Mouse (Mus musculus) small intestine, adult 2 months (tissue): ENCODE data around the gene Klf3. TPM values are rescaled to one million over a fixed set of nuclear protein-coding genes. Genes with fewer than 3 reads are reported as not detected.

Experiments
- H3K27ac ChIP-seq: fragments of 200-500 bp; 2 replicates; pipeline ENCODE4 v1.5.1; 2012; ENCODE audit warnings: low read depth, low read length, control low read depth, inconsistent platforms; ENCODE audit not compliant: insufficient read depth
- H3K27me3 ChIP-seq: fragments of 200-500 bp; 2 replicates; pipeline ENCODE4 v1.6.1; 2012; ENCODE audit warnings: mild to moderate bottlenecking, moderate library complexity, low read length, inconsistent platforms; ENCODE audit not compliant: control insufficient read depth, insufficient read depth
- H3K36me3 ChIP-seq: fragments of 200-500 bp; 2 replicates; pipeline ENCODE4 v1.6.1; 2012; ENCODE audit warnings: mild to moderate bottlenecking, low read length, control low read depth, inconsistent platforms; ENCODE audit not compliant: control insufficient read depth, insufficient read depth
- H3K4me1 ChIP-seq: fragments of 200-500 bp; 2 replicates; pipeline ENCODE4 v1.6.1; 2012; ENCODE audit warnings: low read length, inconsistent platforms, mixed read lengths; ENCODE audit not compliant: control insufficient read depth, insufficient read depth, insufficient read length
- H3K4me3 ChIP-seq: fragments of 200-500 bp; 2 replicates; pipeline ENCODE4 v1.5.1; 2012; ENCODE audit warnings: low read depth, mild to moderate bottlenecking, control low read depth, inconsistent platforms, low read length, moderate library complexity
- CTCF ChIP-seq: fragments of 200-500 bp; IDR thresholded peaks from 2 replicates; pipeline ENCODE4 v1.5.1; 2012; ENCODE audit warnings: low read depth, mild to moderate bottlenecking, control low read depth, inconsistent platforms, low read length, moderate library complexity, mixed read lengths; ENCODE audit not compliant: insufficient replicate concordance, insufficient read length; ENCODE audit errors: extremely low read depth
- POLR2A ChIP-seq: fragments of 200-500 bp; IDR thresholded peaks from 2 replicates; pipeline ENCODE4 v1.6.1; 2012; ENCODE audit warnings: low read depth, mild to moderate bottlenecking, control low read depth, inconsistent platforms, low read length, moderate library complexity
- WGBS: fragments of 180-500 bp; shearing (Covaris S2); methylation state at CpG from one replicate; pipeline ENCODE4 v1.1.7; 2018; 5-methylcytosine and 5-hydroxymethylcytosine counted together
- polyA plus RNA-seq: library from polyadenylated mRNA; depleted of rRNA; stranded (reverse); fragments of >200 nt; gene quantifications from 2 replicates; pipeline ENCODE4 v1.2.3, GENCODE M21; 2012; rRNA removed

The Klf3 gene
- 52.4 and 170 TPM in 2 replicates for polyA plus RNA-seq

GRCm38 (mm10) chr5:64802795-64803719 is at the start of gene Klf3:
Gene Klf3, plus strand, starts transcription at chr5:64803388.
- H3K27me3 ChIP-seq: no peaks in the 10 kb centered on the region
- peak within 1 kb of the TSS; percentile 99 for H3K4me3 ChIP-seq
- peak within 1 kb of the TSS; percentile 100 for H3K27ac ChIP-seq
- H3K36me3 ChIP-seq: peaks cover 2% of the 10 kb centered on the region; the same call in 1 of the 2 replicates
- TF ChIP-seq POLR2A (peak; percentile 95), CTCF (no peak)
- H3K4me1 ChIP-seq: peaks cover 25% of the 10 kb centered on the region
- under 1% methylated on average over 94 of the region's 116 CpGs for WGBS

- Histone ChIP-seq H3K4me1 (no peaks in the 10 kb centered on the region), H3K36me3 (no peaks in the 10 kb centered on the region), H3K4me3 (no peak overlapping the region), H3K27me3 (no peaks in the 10 kb centered on the region), H3K27ac (no peak overlapping the region)
- WGBS: 91% methylated on average over 4 of the region's 4 CpGs
- TF ChIP-seq CTCF: no peak
- TF ChIP-seq POLR2A: no peak
These were observed 40.9 kb upstream of the Klf3 start for GRCm38 (mm10) chr5:64762295-64762694.

- Histone ChIP-seq H3K27me3 (no peaks in the 10 kb centered on the region), H3K4me3 (no peak overlapping the region), H3K27ac (no peak overlapping the region), H3K36me3 (no peaks in the 10 kb centered on the region), H3K4me1 (no peaks in the 10 kb centered on the region)
- TF ChIP-seq POLR2A (no peak), CTCF (no peak)
These were observed 38.7 kb upstream of the Klf3 start for GRCm38 (mm10) chr5:64764452-64764851.

- Histone ChIP-seq H3K36me3 (no peaks in the 10 kb centered on the region), H3K4me3 (no peak overlapping the region), H3K27ac (no peak overlapping the region), H3K27me3 (no peaks in the 10 kb centered on the region), H3K4me1 (no peaks in the 10 kb centered on the region)
- 68% methylated on average over 1 of the region's 1 CpGs for WGBS
- TF ChIP-seq POLR2A (no peak), CTCF (no peak)
These were observed 37.4 kb upstream of the Klf3 start for GRCm38 (mm10) chr5:64765765-64766164.

- Histone ChIP-seq H3K27me3 (no peaks in the 10 kb centered on the region), H3K27ac (no peak overlapping the region), H3K4me3 (no peak overlapping the region), H3K36me3 (no peaks in the 10 kb centered on the region), H3K4me1 (no peaks in the 10 kb centered on the region)
- 97% methylated on average over 2 of the region's 2 CpGs for WGBS
- TF ChIP-seq CTCF (no peak), POLR2A (no peak)
These were observed 36.6 kb upstream of the Klf3 start for GRCm38 (mm10) chr5:64766626-64767025.

GRCm38 (mm10) chr5:64771619-64772018 is 31.6 kb upstream of the Klf3 start:
- no peaks in the 10 kb centered on the region for H3K4me1 ChIP-seq
- 81% methylated on average over 2 of the region's 2 CpGs for WGBS
- no peak overlapping the region for H3K27ac ChIP-seq
- TF ChIP-seq POLR2A (no peak), CTCF (no peak)
- H3K4me3 ChIP-seq: no peak overlapping the region
- no peaks in the 10 kb centered on the region for H3K36me3 ChIP-seq
- no peaks in the 10 kb centered on the region for H3K27me3 ChIP-seq

GRCm38 (mm10) chr5:64778211-64778610 is 25.0 kb upstream of the Klf3 start:
- Histone ChIP-seq H3K27ac (no peak overlapping the region), H3K4me3 (no peak overlapping the region), H3K27me3 (no peaks in the 10 kb centered on the region), H3K4me1 (no peaks in the 10 kb centered on the region), H3K36me3 (no peaks in the 10 kb centered on the region)
- WGBS: 76% methylated on average over 5 of the region's 5 CpGs
- TF ChIP-seq POLR2A (no peak), CTCF (no peak)
